Mouse (Mus musculus) forebrain, embryonic 15.5 days (tissue): ENCODE data around the gene Ephb6. TPM values are rescaled to one million over a fixed set of nuclear protein-coding genes. Genes with fewer than 3 reads are reported as not detected.
A peak's percentile ranks its signal among the peaks of the same experiment; 100 is the strongest.
"Not testable (repeated sequence)": the region's sequence is repeated elsewhere in the genome, so short reads cannot be mapped to it uniquely, and the experiment has no call there.

Experiments used
- ATAC-seq: fragments of 200-750 bp; cut with Nextera tagmentation; replicated peaks from 2 replicates; pipeline ENCODE4 v1.8.0; 2017; ENCODE audit warnings: mild to moderate bottlenecking, moderate TSS enrichment, moderate library complexity
- H3K27ac ChIP-seq: fragments of 300-500 bp; sonication (generic); replicated peaks from 2 replicates; pipeline ENCODE4 v1.5.1; 2015; ENCODE audit warnings: mild to moderate bottlenecking, inconsistent platforms
- H3K27me3 ChIP-seq: fragments of 300-500 bp; sonication (generic); 2 replicates; pipeline ENCODE4 v1.6.1; 2015; ENCODE audit warnings: inconsistent platforms
- H3K36me3 ChIP-seq: fragments of 300-500 bp; sonication (generic); 2 replicates; pipeline ENCODE4 v1.6.1; 2015; ENCODE audit warnings: mild to moderate bottlenecking, inconsistent platforms
- H3K4me1 ChIP-seq: fragments of 300-500 bp; sonication (generic); 2 replicates; pipeline ENCODE4 v1.6.1; 2015; ENCODE audit warnings: inconsistent platforms
- H3K4me2 ChIP-seq: fragments of 300-500 bp; sonication (generic); replicated peaks from 2 replicates; pipeline ENCODE4 v1.6.1; 2015; ENCODE audit warnings: mild to moderate bottlenecking, inconsistent platforms
- H3K4me3 ChIP-seq: fragments of 300-500 bp; sonication (generic); 2 replicates; pipeline ENCODE4 v1.5.1; 2015; ENCODE audit warnings: mild to moderate bottlenecking, inconsistent platforms
- H3K9ac ChIP-seq: fragments of 300-500 bp; sonication (generic); replicated peaks from 2 replicates; pipeline ENCODE4 v1.6.1; 2015; ENCODE audit warnings: mild to moderate bottlenecking, inconsistent platforms
- H3K9me3 ChIP-seq: fragments of 300-500 bp; sonication (generic); 2 replicates; pipeline ENCODE4 v1.6.1; 2016; ENCODE audit warnings: inconsistent platforms
- WGBS: fragments of 180-500 bp; shearing (Covaris S2); methylation state at CpG from one replicate; pipeline ENCODE4 v1.1.7; 2015; ENCODE audit warnings: mixed read lengths; 5-methylcytosine and 5-hydroxymethylcytosine counted together
- polyA plus RNA-seq: library from polyadenylated mRNA; unstranded; fragments of >200 nt; fragmentation: Nextera tagmentation; extraction: Ambion mirVana; gene quantifications from 2 replicates; pipeline ENCODE4 v1.2.1, GENCODE M21; 2015

Gene Ephb6
- 33.2 and 34.6 TPM in 2 replicates for polyA plus RNA-seq

GRCm38 (mm10) chr6:41605061-41605793 is at the start of gene Ephb6:
TSS of gene Ephb6 (plus strand) at chr6:41605482.
- H3K27me3 ChIP-seq = no peaks in the 10 kb centered on the region
- peak within 1 kb of the TSS; percentile 83 for H3K9ac ChIP-seq
- peak; percentile 94 for ATAC-seq
- under 1% methylated on average over 68 of the region's 68 CpGs for WGBS
- H3K27ac ChIP-seq = peak within 1 kb of the TSS; percentile 93
- no peaks in the 10 kb centered on the region for H3K36me3 ChIP-seq
- H3K9me3 ChIP-seq = no peaks in the 10 kb centered on the region
- H3K4me1 ChIP-seq = peaks cover 27% of the 10 kb centered on the region
- peak within 1 kb of the TSS; percentile 76 for H3K4me3 ChIP-seq
- H3K4me2 ChIP-seq = peak within 1 kb of the TSS; percentile 81

- no peak overlapping the region for H3K4me2 ChIP-seq
- H3K9ac ChIP-seq = no peak overlapping the region
- H3K9me3 ChIP-seq = no peaks in the 10 kb centered on the region
- no peak overlapping the region for H3K27ac ChIP-seq
- H3K36me3 ChIP-seq = no peaks in the 10 kb centered on the region
- peak; percentile 62; the same call in 1 of the 2 replicates for ATAC-seq
- H3K4me3 ChIP-seq = no peak overlapping the region
- no peaks in the 10 kb centered on the region for H3K4me1 ChIP-seq
- no peaks in the 10 kb centered on the region for H3K27me3 ChIP-seq
Measured at GRCm38 (mm10) chr6:41556389-41556788, 48.9 kb upstream of the Ephb6 start.

- H3K36me3 ChIP-seq = no peaks in the 10 kb centered on the region
- no peak overlapping the region for H3K9ac ChIP-seq
- H3K9me3 ChIP-seq = no peaks in the 10 kb centered on the region
- no peaks in the 10 kb centered on the region for H3K27me3 ChIP-seq
- H3K4me3 ChIP-seq = no peak overlapping the region
- 0 out of 2 replicates have a peak, but pooled peaks cover 1% of the 10 kb centered on the region for H3K4me1 ChIP-seq
- WGBS = 77% methylated on average over 5 of the region's 5 CpGs
- H3K27ac ChIP-seq = no peak overlapping the region
- no peak overlapping the region for H3K4me2 ChIP-seq
- no peak for ATAC-seq
Measured at GRCm38 (mm10) chr6:41557468-41557867, 47.8 kb upstream of the Ephb6 start.

- WGBS = 67% methylated on average over 2 of the region's 2 CpGs
Measured at GRCm38 (mm10) chr6:41558271-41558670, 47.0 kb upstream of the Ephb6 start.

GRCm38 (mm10) chr6:41559331-41559730 is 46.0 kb upstream of the Ephb6 start:
- 31% methylated on average over 3 of the region's 3 CpGs for WGBS
- no peak for ATAC-seq
- H3K36me3 ChIP-seq = no peaks in the 10 kb centered on the region

More at GRCm38 (mm10) chr6:41558271-41558670, 47.0 kb upstream of the Ephb6 start:
- Histone ChIP-seq H3K4me3 (no peak overlapping the region), H3K27me3 (no peaks in the 10 kb centered on the region), H3K9me3 (no peaks in the 10 kb centered on the region), H3K27ac (no peak overlapping the region), H3K36me3 (no peaks in the 10 kb centered on the region), H3K4me2 (no peak overlapping the region), H3K9ac (no peak overlapping the region), H3K4me1 (0 out of 2 replicates have a peak, but pooled peaks cover 3% of the 10 kb centered on the region)
- no peak for ATAC-seq

GRCm38 (mm10) chr6:41560273-41560672 is 45.0 kb upstream of the Ephb6 start:
- H3K9ac ChIP-seq = no peak overlapping the region
- no peak overlapping the region for H3K27ac ChIP-seq
- no peaks in the 10 kb centered on the region for H3K36me3 ChIP-seq
- H3K4me3 ChIP-seq = no peak overlapping the region
- no peaks in the 10 kb centered on the region for H3K9me3 ChIP-seq
- H3K4me2 ChIP-seq = no peak overlapping the region
- no peaks in the 10 kb centered on the region for H3K27me3 ChIP-seq
- H3K4me1 ChIP-seq = 0 out of 2 replicates have a peak, but pooled peaks cover 3% of the 10 kb centered on the region
- ATAC-seq = no peak
- 64% methylated on average over 2 of the region's 2 CpGs for WGBS

More at GRCm38 (mm10) chr6:41559331-41559730, 46.0 kb upstream of the Ephb6 start:
- H3K9me3 ChIP-seq = no peaks in the 10 kb centered on the region
- no peak overlapping the region for H3K4me2 ChIP-seq
- no peak overlapping the region for H3K27ac ChIP-seq
- 0 out of 2 replicates have a peak, but pooled peaks cover 3% of the 10 kb centered on the region for H3K4me1 ChIP-seq
- H3K4me3 ChIP-seq = no peak overlapping the region
- no peak overlapping the region for H3K9ac ChIP-seq
- no peaks in the 10 kb centered on the region for H3K27me3 ChIP-seq

GRCm38 (mm10) chr6:41562598-41562997 is 42.7 kb upstream of the Ephb6 start:
- H3K36me3 ChIP-seq = no peaks in the 10 kb centered on the region
- WGBS = 96% methylated on average over 4 of the region's 4 CpGs
- H3K4me3 ChIP-seq = peak overlapping the region; percentile 23
- no peak for ATAC-seq
- no peak overlapping the region for H3K9ac ChIP-seq
- no peak overlapping the region for H3K27ac ChIP-seq
- no peaks in the 10 kb centered on the region for H3K9me3 ChIP-seq
- H3K4me1 ChIP-seq = 0 out of 2 replicates have a peak, but pooled peaks cover 3% of the 10 kb centered on the region
- H3K4me2 ChIP-seq = peak overlapping the region; percentile 18; the same call in 1 of the 2 replicates
- H3K27me3 ChIP-seq = no peaks in the 10 kb centered on the region

GRCm38 (mm10) chr6:41563104-41563951 is 42.0 kb upstream of the Ephb6 start:
- H3K4me1 ChIP-seq, H3K36me3 ChIP-seq, H3K27ac ChIP-seq, H3K27me3 ChIP-seq, H3K4me2 ChIP-seq, H3K9me3 ChIP-seq, H3K9ac ChIP-seq: not testable (repeated sequence)
- 58% methylated on average over 6 of the region's 23 CpGs for WGBS
- ATAC-seq = peak; percentile 64
- H3K4me3 ChIP-seq = peak overlapping the region; percentile 23

GRCm38 (mm10) chr6:41565261-41565660 is 40.0 kb upstream of the Ephb6 start:
- H3K36me3 ChIP-seq = no peaks in the 10 kb centered on the region
- no peaks in the 10 kb centered on the region for H3K27me3 ChIP-seq

GRCm38 (mm10) chr6:41566965-41567364 is 38.3 kb upstream of the Ephb6 start:
- Histone ChIP-seq H3K27ac (no peak overlapping the region), H3K9me3 (no peaks in the 10 kb centered on the region), H3K4me2 (no peak overlapping the region), H3K4me1 (0 out of 2 replicates have a peak, but pooled peaks cover 3% of the 10 kb centered on the region), H3K4me3 (no peak overlapping the region), H3K27me3 (no peaks in the 10 kb centered on the region), H3K36me3 (no peaks in the 10 kb centered on the region), H3K9ac (no peak overlapping the region)
- WGBS = 91% methylated on average over 4 of the region's 4 CpGs
- no peak for ATAC-seq

More at GRCm38 (mm10) chr6:41565261-41565660, 40.0 kb upstream of the Ephb6 start:
- WGBS = 76% methylated on average over 1 of the region's 1 CpGs
- Histone ChIP-seq H3K9ac (no peak overlapping the region), H3K27ac (no peak overlapping the region), H3K4me2 (no peak overlapping the region), H3K9me3 (no peaks in the 10 kb centered on the region), H3K4me1 (0 out of 2 replicates have a peak, but pooled peaks cover 3% of the 10 kb centered on the region), H3K4me3 (no peak overlapping the region)
- ATAC-seq = no peak

GRCm38 (mm10) chr6:41569078-41569477 is 36.2 kb upstream of the Ephb6 start:
- no peak for ATAC-seq
- Histone ChIP-seq H3K27ac (no peak overlapping the region), H3K4me3 (no peak overlapping the region), H3K9ac (no peak overlapping the region), H3K27me3 (no peaks in the 10 kb centered on the region), H3K4me1 (peaks cover 2% of the 10 kb centered on the region; the same call in 1 of the 2 replicates), H3K36me3 (no peaks in the 10 kb centered on the region), H3K4me2 (no peak overlapping the region), H3K9me3 (no peaks in the 10 kb centered on the region)
- WGBS = 67% methylated on average over 3 of the region's 3 CpGs
